Mouse (Mus musculus): ENCODE measurements around the gene Phyhipl. TPM values are rescaled to one million over a fixed set of nuclear protein-coding genes. Genes with fewer than 3 reads are reported as not detected.

Gene Phyhipl
- total and polyA plus RNA-seq, 2 experiments from 2014 or later = 55.5 to 287 TPM

- Histone ChIP-seq H3K4me1 (ENCODE audit: insufficient read depth, low read length) (no peaks in the 10 kb centered on the region), H3K36me3 (ENCODE audit: insufficient read depth, low read length) (peaks cover 38% of the 10 kb centered on the region), H3K27me3 (ENCODE audit: insufficient read depth, low read length) (no peaks in the 10 kb centered on the region), H3K4me2 (ENCODE audit: low read depth, low read length) (no peak overlapping the region), H3K4me3 (ENCODE audit: low read length) (no peak overlapping the region), H3K9me3 (ENCODE audit: low read length) (no peaks in the 10 kb centered on the region), H3K9ac (replicated peaks; ENCODE audit: low read length) (no peak overlapping the region), H3K27ac (no peak overlapping the region)
- no peak for ATAC-seq
- DNase-seq (ENCODE audit: low spot score) = peak; percentile 90
- TF ChIP-seq CTCF (IDR thresholded peaks at IDR 0.05; ENCODE audit: low read depth) = peak; percentile 87
- 21% methylated on average over 3 of the region's 3 CpGs for WGBS
These were observed 92.1 kb downstream of the Phyhipl start for GRCm38 (mm10) chr10:70563636-70564035.

DNA sequence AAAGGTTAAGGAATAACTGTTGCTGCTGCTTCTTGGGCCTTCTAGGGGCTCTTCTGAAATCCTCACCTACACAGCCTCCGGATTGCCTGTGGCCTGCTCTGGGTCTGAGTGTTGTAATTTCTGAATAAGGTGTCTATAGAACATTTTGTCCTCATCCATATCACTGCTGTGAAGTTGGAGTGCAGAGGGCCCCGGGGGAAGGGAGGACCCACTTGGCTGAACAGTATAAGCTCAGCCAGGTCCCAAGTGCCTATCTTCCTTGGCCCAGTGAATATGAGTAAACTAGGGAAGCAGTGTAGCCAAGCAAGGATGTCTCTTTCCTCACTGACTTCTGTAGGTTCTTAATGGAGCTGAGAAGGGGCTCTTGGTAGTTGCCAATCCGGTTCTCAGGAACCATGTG is 103.2 kb downstream of the Phyhipl start:
- Histone ChIP-seq H3K9ac (replicated peaks; ENCODE audit: low read length) (no peak overlapping the region), H3K4me3 (ENCODE audit: low read length) (no peak overlapping the region), H3K27me3 (ENCODE audit: insufficient read depth, low read length) (no peaks in the 10 kb centered on the region), H3K9me3 (ENCODE audit: low read length) (no peaks in the 10 kb centered on the region), H3K4me1 (ENCODE audit: insufficient read depth, low read length) (no peaks in the 10 kb centered on the region), H3K4me2 (ENCODE audit: low read depth, low read length) (no peak overlapping the region), H3K27ac (no peak overlapping the region), H3K36me3 (ENCODE audit: insufficient read depth, low read length) (peaks cover 47% of the 10 kb centered on the region)
- no peak for ATAC-seq
- 94% methylated on average over 3 of the region's 3 CpGs for WGBS
- no peak for DNase-seq (ENCODE audit: low spot score)
- TF ChIP-seq CTCF (IDR thresholded peaks at IDR 0.05; ENCODE audit: low read depth) = no peak

DNA sequence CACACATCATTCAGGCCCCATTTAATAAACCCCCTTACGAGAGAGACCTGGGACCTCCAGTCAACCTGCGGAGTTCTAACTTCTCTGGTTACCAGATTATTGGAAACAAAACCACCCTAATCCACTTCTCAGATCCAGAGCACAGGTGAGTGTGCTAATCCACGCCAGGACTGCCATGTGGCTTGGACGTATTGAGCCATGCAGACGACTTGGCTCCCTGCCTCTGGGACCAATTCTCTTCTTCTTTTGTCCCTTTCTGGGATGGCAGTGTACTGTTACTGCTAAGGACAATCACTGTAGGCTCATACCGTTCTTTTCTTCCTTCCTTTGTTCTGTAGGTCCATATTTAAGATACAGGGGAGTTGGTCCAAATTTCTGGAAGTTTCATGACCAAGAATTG is 112.9 kb downstream of the Phyhipl start:
- peaks cover 40% of the 10 kb centered on the region for H3K36me3 ChIP-seq (ENCODE audit: insufficient read depth, low read length)
- ATAC-seq = no peak
- WGBS = 67% methylated on average over 6 of the region's 6 CpGs

GRCm38 (mm10) chr10:70540456-70541195 is 115.1 kb downstream of the Phyhipl start:
- no peak for ATAC-seq
- WGBS = 86% methylated on average over 9 of the region's 9 CpGs
- Histone ChIP-seq H3K4me3 (ENCODE audit: low read length) (no peak overlapping the region), H3K36me3 (ENCODE audit: insufficient read depth, low read length) (peaks cover 44% of the 10 kb centered on the region), H3K27ac (no peak overlapping the region), H3K4me1 (ENCODE audit: insufficient read depth, low read length) (no peaks in the 10 kb centered on the region), H3K4me2 (ENCODE audit: low read depth, low read length) (no peak overlapping the region), H3K9me3 (ENCODE audit: low read length) (no peaks in the 10 kb centered on the region), H3K9ac (replicated peaks; ENCODE audit: low read length) (no peak overlapping the region), H3K27me3 (ENCODE audit: insufficient read depth, low read length) (no peaks in the 10 kb centered on the region)
- peak; percentile 61 for DNase-seq (ENCODE audit: low spot score)
- TF ChIP-seq CTCF (IDR thresholded peaks at IDR 0.05; ENCODE audit: low read depth) = peak; percentile 70

More for the DNA sequence above, 112.9 kb downstream of the Phyhipl start:
- no peaks in the 10 kb centered on the region for H3K9me3 ChIP-seq (ENCODE audit: low read length)
- H3K9ac ChIP-seq (replicated peaks; ENCODE audit: low read length) = no peak overlapping the region
- no peak overlapping the region for H3K4me2 ChIP-seq (ENCODE audit: low read depth, low read length)
- no peak overlapping the region for H3K4me3 ChIP-seq (ENCODE audit: low read length)
- no peak for DNase-seq (ENCODE audit: low spot score)
- H3K27me3 ChIP-seq (ENCODE audit: insufficient read depth, low read length) = no peaks in the 10 kb centered on the region
- no peaks in the 10 kb centered on the region for H3K4me1 ChIP-seq (ENCODE audit: insufficient read depth, low read length)
- H3K27ac ChIP-seq = no peak overlapping the region
- TF ChIP-seq CTCF (IDR thresholded peaks at IDR 0.05; ENCODE audit: low read depth) = no peak

GRCm38 (mm10) chr10:70539251-70539650 is 116.5 kb downstream of the Phyhipl start:
- Histone ChIP-seq H3K27me3 (ENCODE audit: insufficient read depth, low read length) (no peaks in the 10 kb centered on the region), H3K9me3 (ENCODE audit: low read length) (no peaks in the 10 kb centered on the region), H3K9ac (replicated peaks; ENCODE audit: low read length) (no peak overlapping the region), H3K4me2 (ENCODE audit: low read depth, low read length) (no peak overlapping the region), H3K27ac (no peak overlapping the region), H3K4me3 (ENCODE audit: low read length) (no peak overlapping the region), H3K4me1 (ENCODE audit: insufficient read depth, low read length) (no peaks in the 10 kb centered on the region), H3K36me3 (ENCODE audit: insufficient read depth, low read length) (peaks cover 36% of the 10 kb centered on the region)
- no peak for ATAC-seq
- 90% methylated on average over 9 of the region's 9 CpGs for WGBS
- no peak for DNase-seq (ENCODE audit: low spot score)
- no peak for TF ChIP-seq CTCF (IDR thresholded peaks at IDR 0.05; ENCODE audit: low read depth)

DNA sequence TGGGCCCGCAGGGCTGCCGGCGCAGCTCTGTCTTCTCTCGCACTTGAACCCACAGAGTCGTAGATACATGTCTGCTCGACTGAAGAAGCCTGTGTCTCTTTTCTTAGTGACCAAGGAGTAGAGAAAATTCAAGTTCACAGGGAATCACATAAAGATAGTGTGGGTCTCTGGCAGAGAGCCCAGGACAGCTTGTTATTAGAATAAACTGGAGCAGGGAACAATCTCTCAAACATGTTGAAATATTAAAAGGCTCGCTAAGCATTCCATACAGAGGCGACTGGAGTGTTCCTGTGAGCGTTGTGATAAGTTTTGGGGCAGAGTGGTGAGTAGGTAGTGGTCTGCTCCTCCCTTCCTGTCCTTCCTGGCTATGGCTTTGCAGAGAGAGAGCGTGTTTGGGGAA is 118.1 kb downstream of the Phyhipl start:
- no peak overlapping the region for H3K9ac ChIP-seq (replicated peaks; ENCODE audit: low read length)
- peaks cover 26% of the 10 kb centered on the region for H3K36me3 ChIP-seq (ENCODE audit: insufficient read depth, low read length)
- no peaks in the 10 kb centered on the region for H3K4me1 ChIP-seq (ENCODE audit: insufficient read depth, low read length)
- no peak overlapping the region for H3K4me3 ChIP-seq (ENCODE audit: low read length)
- WGBS = 86% methylated on average over 10 of the region's 10 CpGs
- TF ChIP-seq CTCF (IDR thresholded peaks at IDR 0.05; ENCODE audit: low read depth) = no peak
- H3K9me3 ChIP-seq (ENCODE audit: low read length) = no peaks in the 10 kb centered on the region
- H3K27me3 ChIP-seq (ENCODE audit: insufficient read depth, low read length) = no peaks in the 10 kb centered on the region
- no peak for ATAC-seq
- H3K4me2 ChIP-seq (ENCODE audit: low read depth, low read length) = no peak overlapping the region
- no peak overlapping the region for H3K27ac ChIP-seq
- no peak for DNase-seq (ENCODE audit: low spot score)

DNA sequence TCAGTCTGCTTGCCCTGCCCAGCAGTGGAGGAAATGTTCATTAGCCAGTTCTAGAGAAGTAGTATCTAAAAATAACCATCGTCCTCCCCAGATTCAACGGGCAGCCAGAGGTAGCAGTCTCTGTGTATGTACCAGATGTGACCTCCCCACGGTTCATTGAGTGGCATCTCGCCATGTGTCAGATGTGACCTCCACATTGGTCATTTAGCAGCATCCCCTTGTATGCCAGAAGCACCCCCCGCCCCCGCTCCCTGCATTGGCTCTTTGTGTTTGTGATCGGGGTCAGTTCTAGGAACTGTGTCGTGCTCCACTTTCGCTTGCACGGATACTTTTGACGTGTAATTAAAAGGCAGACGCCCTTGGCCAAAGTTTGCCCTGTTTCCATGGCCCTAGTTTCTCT is 120.4 kb downstream of the Phyhipl start:
- peaks cover 25% of the 10 kb centered on the region for H3K36me3 ChIP-seq (ENCODE audit: insufficient read depth, low read length)
- no peak overlapping the region for H3K9ac ChIP-seq (replicated peaks; ENCODE audit: low read length)
- TF ChIP-seq CTCF (IDR thresholded peaks at IDR 0.05; ENCODE audit: low read depth) = no peak

More for the DNA sequence above, 120.4 kb downstream of the Phyhipl start:
- ATAC-seq = no peak
- no peaks in the 10 kb centered on the region for H3K27me3 ChIP-seq (ENCODE audit: insufficient read depth, low read length)
- no peak overlapping the region for H3K27ac ChIP-seq
- H3K4me3 ChIP-seq (ENCODE audit: low read length) = no peak overlapping the region
- no peak for DNase-seq (ENCODE audit: low spot score)
- H3K9me3 ChIP-seq (ENCODE audit: low read length) = no peaks in the 10 kb centered on the region
- 84% methylated on average over 12 of the region's 12 CpGs for WGBS
- peaks cover 3% of the 10 kb centered on the region; the same call in 1 of the 2 replicates for H3K4me1 ChIP-seq (ENCODE audit: insufficient read depth, low read length)
- H3K4me2 ChIP-seq (ENCODE audit: low read depth, low read length) = no peak overlapping the region
